Mouse (Mus musculus) c-Kit-positive CD71-positive TER-119-negative erythroid progenitor cells, embryonic 14.5 days (primary cell): ENCODE measurements around the gene Aamdc.

ENCODE experiments used
- DNase-seq: peaks from one replicate; pipeline ENCODE4 v3.0.0-alpha.2; 2013; ENCODE audit warnings: low read depth

Aamdc gene

DNA sequence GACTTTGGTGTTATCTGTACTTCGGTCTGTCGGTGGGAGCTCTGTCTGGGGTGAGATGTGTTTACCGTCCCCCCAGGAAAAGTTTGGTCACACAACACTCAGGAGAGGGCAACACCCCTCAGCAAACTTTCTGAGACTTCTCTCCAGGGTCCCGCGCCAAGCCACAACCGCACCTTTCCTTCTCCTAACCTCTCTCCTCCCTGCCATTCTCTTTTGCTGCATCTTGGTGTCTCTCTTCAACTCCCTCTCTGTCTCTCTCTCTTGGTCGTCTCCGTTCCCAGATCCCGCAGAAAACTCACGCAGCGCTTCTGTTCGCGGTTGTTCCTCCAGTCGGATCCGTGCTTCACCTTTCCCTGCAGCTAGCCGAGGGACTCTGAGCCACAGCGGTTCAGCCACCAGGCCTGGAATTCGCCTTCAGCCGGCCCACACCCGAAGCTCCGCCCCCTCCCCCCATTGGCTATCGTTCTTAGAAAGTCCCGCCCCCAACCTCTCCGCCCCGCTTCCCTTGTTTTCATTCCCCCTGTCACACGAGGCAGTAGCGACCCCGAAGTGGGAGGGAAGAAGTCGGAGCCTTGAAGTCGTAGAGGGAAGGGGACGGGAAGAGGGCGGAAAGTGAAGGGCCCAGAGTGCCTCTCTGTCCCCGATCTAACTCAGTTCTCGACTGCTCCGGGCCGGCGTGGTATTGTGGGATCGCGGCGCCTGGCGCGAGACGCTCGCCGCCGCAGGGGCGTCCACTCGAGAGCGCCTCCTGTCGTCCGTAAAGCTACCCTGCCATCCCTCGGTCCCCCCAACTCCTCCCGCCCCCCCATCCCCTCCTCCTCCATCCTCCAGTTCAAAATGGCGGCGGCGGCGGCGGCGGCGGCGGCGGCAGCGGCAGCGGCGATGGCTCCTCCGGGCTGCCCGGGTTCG, at the start of gene Aamdc, which contains the start of gene Rsf1:
TSS of gene Aamdc (minus strand) at position 431 of the 909 bp plus-strand sequence.
TSS of gene Rsf1 (plus strand) at position 823 of the 909 bp plus-strand sequence.
- DNase-seq: peak; percentile 87

- no peak for DNase-seq
Measured at GRCm38 (mm10) chr7:97623402-97623801, 44.1 kb upstream of the Aamdc start.

DNA sequence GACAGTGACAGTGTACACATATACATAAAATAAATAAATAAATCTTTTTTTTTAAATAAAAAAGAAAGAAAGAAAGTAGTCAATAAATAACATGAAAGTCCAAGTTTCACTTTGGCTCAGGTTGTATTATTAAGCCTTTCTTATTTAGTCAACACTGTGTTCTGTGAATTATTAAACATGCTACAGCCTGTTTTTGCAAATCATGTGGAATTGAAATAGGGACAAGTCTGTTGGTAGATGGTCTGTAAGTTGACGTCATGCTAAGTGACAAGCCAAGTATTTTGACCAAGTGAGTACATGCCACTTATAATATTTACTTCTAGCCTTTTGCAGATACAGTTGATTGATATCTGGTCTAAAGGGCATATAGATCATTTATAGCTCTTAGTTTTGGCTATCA, 43.4 kb upstream of the Aamdc start:
- no peak for DNase-seq

- DNase-seq: no peak
Measured at GRCm38 (mm10) chr7:97621346-97621745, 42.0 kb upstream of the Aamdc start.

- DNase-seq: no peak
Measured at GRCm38 (mm10) chr7:97598548-97598947, 19.3 kb upstream of the Aamdc start.

GRCm38 (mm10) chr7:97593535-97593934, 14.2 kb upstream of the Aamdc start:
- no peak for DNase-seq

DNA sequence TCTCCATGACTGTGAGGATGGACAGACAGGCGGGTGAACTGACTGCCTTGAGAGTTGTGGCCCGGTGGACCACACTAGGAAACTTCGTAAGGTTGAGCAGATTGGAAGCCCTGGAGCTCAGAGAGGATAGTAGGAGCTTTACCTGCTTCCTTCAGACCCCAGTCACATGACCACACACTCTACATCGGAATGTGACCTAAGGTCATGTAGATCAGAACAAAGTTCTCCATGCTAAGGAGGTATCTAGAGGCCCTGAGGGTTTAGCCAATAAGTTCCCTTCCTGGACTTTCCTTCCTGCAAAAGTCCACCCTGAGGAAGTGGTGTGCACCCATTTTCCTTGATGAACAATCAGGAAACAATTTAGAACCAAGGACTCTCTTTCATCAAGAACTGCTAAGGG, 13.1 kb upstream of the Aamdc start:
- DNase-seq: no peak

GRCm38 (mm10) chr7:97591336-97591735, 12.0 kb upstream of the Aamdc start:
- no peak for DNase-seq

DNA sequence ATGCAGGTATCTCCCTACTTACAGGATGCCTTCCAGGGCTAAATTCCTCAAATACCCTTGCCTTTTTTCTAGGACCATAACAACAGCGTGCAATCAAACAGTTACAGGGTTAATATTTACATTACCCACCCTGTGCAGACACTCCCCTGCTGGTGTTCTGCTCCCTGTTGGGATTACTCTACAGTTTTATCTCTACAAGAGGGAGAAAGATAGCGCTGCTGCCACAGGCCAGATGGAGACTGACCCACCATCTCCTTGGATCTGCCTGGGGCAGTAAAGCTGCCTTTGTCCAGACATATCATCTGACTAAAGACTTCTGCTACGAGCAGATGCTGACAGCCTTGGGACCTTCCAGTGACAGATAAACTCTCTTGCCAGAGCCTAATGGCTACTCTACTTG, 11.2 kb upstream of the Aamdc start:
- DNase-seq: no peak

- no peak for DNase-seq
Measured at GRCm38 (mm10) chr7:97588506-97588905, 9.2 kb upstream of the Aamdc start.

DNA sequence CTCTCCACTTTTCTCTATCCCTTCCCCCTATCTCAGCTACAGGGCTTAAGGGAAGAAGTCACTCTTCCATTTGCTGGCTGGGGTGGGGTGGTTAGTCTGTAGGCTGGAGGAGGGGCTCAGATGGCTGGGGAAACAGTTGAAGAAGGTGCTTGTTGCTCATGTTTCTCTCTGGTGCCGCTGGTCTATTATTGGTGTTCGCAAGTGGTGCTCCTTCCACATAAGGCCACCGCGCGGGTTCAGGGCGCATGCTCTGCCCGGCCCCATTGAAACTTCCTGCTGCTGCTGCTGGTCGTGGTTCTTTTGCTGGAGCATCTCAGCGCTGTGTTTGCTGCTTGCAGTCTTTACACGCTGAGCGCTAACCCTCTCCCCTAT, 1.5 kb upstream of the Aamdc start:
- DNase-seq: peak; percentile 76

DNA sequence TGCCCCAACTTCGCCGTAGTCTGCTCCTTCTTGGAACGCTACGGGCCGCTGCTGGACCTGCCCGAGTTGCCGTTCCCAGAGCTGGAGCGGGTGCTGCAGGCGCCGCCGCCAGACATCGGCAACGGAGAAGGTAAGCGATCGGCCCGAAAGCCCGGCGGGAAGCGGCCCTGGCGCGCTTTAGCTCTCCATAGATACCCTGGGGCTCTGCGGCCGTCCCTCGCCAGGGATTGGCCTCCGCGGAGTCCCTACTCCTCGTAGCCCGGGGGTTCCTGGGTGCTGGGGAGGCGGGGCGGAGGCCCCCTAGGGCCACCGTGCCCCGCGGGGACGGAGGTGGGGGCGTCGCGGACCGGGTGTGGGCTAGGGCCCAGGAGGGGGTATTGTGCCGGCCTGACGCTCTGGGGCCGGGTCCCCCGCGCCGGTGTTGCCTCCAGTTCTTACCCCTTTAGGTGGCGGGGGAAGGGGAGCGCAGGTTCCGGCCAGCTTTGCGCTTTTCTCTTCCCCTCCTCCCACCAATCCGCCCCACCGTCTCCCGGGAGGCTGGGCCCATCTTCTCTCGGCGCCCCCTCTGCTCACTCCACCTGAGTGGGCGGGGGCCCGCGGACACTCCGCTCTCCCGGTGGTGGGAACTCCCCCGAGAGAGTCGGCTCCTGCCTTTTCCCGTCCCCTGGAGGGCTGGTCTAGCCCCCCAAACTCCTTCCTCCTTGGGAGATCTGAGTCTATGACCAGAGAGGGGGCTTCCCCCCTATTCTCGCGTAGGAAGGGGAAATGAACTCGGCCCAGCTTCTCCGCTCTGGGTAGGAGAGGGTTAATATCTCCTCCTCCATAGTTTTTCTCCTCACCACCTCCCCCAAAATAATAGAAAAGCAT, 912 bp upstream of the Aamdc start:
- no peak for DNase-seq

GRCm38 (mm10) chr7:97578361-97579066, 783 bp downstream of the Aamdc start:
- no peak for DNase-seq

GRCm38 (mm10) chr7:97570389-97570788, 8.9 kb downstream of the Aamdc start:
- DNase-seq: no peak

DNA sequence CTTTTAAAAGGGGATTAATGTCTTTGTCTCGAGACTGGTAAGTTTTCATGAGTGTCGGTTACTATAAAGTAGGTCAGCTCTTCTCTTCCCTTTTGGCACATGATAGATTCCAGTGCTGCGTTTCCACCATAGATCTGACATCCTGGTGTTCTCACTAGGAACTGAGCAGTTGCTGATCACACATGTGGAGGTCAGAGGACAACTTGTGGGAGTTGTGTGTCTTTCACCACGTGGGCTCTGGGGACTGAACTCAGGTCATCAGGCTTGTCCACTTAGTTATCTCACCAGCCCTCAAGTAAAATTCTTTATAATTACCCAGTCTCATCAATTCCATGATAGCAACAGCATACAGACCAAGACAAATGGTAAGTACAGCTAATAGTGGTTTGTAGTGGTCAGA, 9.9 kb downstream of the Aamdc start:
- DNase-seq: no peak

- DNase-seq: no peak
Measured at GRCm38 (mm10) chr7:97563576-97563975, 15.7 kb downstream of the Aamdc start.

GRCm38 (mm10) chr7:97550673-97551072, 28.6 kb downstream of the Aamdc start:
- DNase-seq: no peak

DNA sequence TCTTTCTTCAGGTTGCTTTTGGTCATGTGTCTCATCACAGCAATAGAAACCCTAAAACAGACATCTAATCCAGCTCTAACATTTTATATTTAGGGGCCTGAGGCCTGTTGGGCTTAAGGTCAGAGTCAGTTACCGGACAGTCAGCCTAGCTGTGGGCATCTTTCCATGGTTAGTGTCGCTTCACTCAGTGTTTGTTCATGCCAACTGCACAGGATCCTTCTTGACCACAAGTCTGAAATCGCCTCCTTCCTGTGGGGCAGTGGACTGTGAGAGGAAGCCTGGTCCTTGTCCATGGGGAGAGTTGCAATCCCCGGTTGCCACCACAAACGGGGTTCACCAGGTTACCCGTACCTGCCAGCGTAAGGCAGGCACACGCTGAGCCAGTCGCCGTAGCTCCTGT, 30.0 kb downstream of the Aamdc start:
- no peak for DNase-seq

DNA sequence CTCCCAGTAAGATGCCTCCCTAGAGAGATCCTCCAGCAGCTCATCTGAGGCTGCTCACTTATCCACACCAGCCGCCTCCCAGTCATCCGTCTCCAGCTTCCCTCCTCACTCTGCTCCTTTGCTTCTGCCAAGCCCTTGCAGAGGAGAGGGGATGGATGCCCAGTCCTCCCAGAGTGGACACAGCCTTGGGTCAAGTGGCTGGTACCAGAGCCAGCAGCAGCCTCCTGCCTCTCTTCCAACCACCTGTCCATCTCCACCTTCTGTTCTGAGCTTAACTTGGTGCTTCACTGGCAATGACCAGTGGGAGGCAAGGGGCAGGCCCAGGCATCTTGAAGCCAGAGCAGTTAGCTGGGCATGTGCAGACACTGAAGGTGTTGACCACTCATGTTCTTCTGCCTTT, 32.8 kb downstream of the Aamdc start:
- no peak for DNase-seq

DNA sequence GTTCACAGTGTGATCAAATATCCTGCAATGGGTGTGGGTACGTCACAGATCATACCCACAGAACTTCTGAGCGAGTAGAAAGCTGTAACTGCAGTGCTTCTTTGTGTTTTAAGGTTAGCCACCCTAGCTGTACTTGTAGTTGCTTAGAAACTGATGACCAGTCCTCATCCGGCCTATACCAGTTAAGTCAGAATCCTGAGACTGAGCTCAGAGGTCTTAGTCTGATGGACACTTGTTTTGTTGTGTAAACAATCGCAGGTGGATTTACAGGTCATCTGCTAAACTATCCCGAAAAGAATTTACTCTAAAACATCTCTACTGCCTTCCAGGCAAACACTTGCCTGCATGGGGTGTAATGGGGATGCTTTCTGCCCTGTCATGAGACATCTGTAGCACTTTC, 42.7 kb downstream of the Aamdc start:
- no peak for DNase-seq

DNA sequence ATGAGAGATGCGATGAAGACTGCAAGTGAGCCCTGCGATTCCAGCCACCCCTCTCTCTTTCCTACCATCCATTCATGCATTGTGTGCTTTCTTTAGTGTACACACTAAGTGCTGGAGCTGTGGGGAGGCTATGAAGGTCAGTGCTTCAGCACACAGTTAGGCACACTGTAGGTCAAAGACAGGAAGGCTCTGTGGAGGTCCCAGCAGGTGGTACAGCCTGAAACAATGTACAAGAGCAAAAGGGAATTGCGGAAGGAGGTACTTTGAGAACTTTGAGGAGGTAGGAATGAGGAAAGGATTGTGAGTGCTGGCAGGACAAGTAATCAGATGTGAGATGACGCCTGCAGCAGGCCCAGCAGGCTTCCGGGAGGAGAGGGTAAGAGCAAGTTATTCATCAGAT, 43.8 kb downstream of the Aamdc start:
- no peak for DNase-seq

GRCm38 (mm10) chr7:97519935-97520334, 59.4 kb downstream of the Aamdc start:
- DNase-seq: no peak
